Mouse (Mus musculus): ENCODE results near the gene Bad. TPM values are rescaled to one million over a fixed set of nuclear protein-coding genes. Genes with fewer than 3 reads are reported as not detected.

Bad gene
- total RNA-seq, 1 experiment from 2014 or later, result 10.2 TPM

Other genes with a start within 250 kb of the Bad start
- gene Rps6ka4, start 101.2 kb upstream of the Bad start, total RNA-seq (2023), result 26.8 TPM
- 89.3 TPM for gene Ccdc88b, start 83.7 kb upstream of the Bad start, total RNA-seq (2023)
- 125 TPM for gene Trmt112, start 32.2 kb upstream of the Bad start, total RNA-seq (2023)
- gene Prdx5, start 31.8 kb upstream of the Bad start, total RNA-seq (2023), result 48.4 TPM
- gene Esrra, start 20.0 kb upstream of the Bad start, total RNA-seq (2023), result 26.7 TPM
- not detected for gene Catsperz, start 16.5 kb upstream of the Bad start, total RNA-seq (2023)
- 1.1 TPM for gene Kcnk4, start 7.3 kb upstream of the Bad start, total RNA-seq (2023)
- 7.0 TPM for gene Gpr137, start 619 bp downstream of the Bad start, total RNA-seq (2023)
- gene Ppp1r14b, start 33.1 kb downstream of the Bad start, total RNA-seq (2023), result 93.3 TPM
- gene Plcb3, start 34.6 kb downstream of the Bad start, total RNA-seq (2023), result 8.1 TPM
- gene Fkbp2, start 38.6 kb downstream of the Bad start, total RNA-seq (2023), result 11.3 TPM
- gene Vegfb, start 45.8 kb downstream of the Bad start, total RNA-seq (2023), result 7.7 TPM
- gene Dnajc4, start 50.7 kb downstream of the Bad start, total RNA-seq (2023), result 28.4 TPM
- 5.1 TPM for gene Nudt22, start 54.3 kb downstream of the Bad start, total RNA-seq (2023)
- 2.1 TPM for gene Trpt1, start 54.3 kb downstream of the Bad start, total RNA-seq (2023)
- gene Fermt3, start 77.6 kb downstream of the Bad start, total RNA-seq (2023), result 143 TPM
- gene Stip1, start 98.1 kb downstream of the Bad start, total RNA-seq (2023), result 91.7 TPM
- gene Macrod1, start 114.9 kb downstream of the Bad start, total RNA-seq (2023), result 14.7 TPM
- gene Flrt1, start 163.9 kb downstream of the Bad start, total RNA-seq (2023), result not detected